Mouse (Mus musculus) adrenal gland, postnatal 36 days (tissue): ENCODE measurements around the gene Olfr628. TPM values are rescaled to one million over a fixed set of nuclear protein-coding genes. Genes with fewer than 3 reads are reported as not detected.
"Not testable (repeated sequence)": the region's sequence is repeated elsewhere in the genome, so short reads cannot be mapped to it uniquely, and the experiment has no call there.

Source experiments
- DNase-seq, 2 experiments: peaks; one replicate each; pipeline ENCODE4 v3.0.0; 2021; ENCODE audit warnings: mixed read lengths in 1 of 2
- long read RNA-seq, 2 experiments: library from polyadenylated mRNA; stranded (forward); transcript quantifications; one replicate each; pipeline ENCODE4 v2.0.0; 2021; ENCODE audit warnings: borderline sequencing depth in 2 of 2
- total RNA-seq, 2 experiments: library from RNA; stranded (reverse); gene quantifications; 2 replicates each; pipeline ENCODE4 v1.2.3; 2021

Gene Olfr628
- not detected for total RNA-seq
- long read RNA-seq, experiment 1, result 0 reads
- long read RNA-seq, experiment 2, result 0 reads

- DNase-seq, result no peak
Observed at GRCm38 (mm10) chr7:103730074-103730473, at the start of gene Olfr628. Gene Olfr628, plus strand, starts transcription at chr7:103730374.

GRCm38 (mm10) chr7:103682420-103682819, 47.8 kb upstream of the Olfr628 start, which contains the start of gene Olfr625-ps1:
Gene Olfr625-ps1, plus strand, starts transcription at chr7:103682720.
- no peak for DNase-seq

GRCm38 (mm10) chr7:103699469-103699868, 30.7 kb upstream of the Olfr628 start:
- DNase-seq, result no peak

- DNase-seq, result peak; percentile 1 to 2
Observed at GRCm38 (mm10) chr7:103712024-103712423, 18.1 kb upstream of the Olfr628 start.

- no peak for DNase-seq
Observed at GRCm38 (mm10) chr7:103714371-103714770, 15.8 kb upstream of the Olfr628 start, which contains the start of gene Olfr243. Gene Olfr243, plus strand, starts transcription at chr7:103714671.

GRCm38 (mm10) chr7:103716398-103716797, 13.8 kb upstream of the Olfr628 start:
- DNase-seq, result peak in 1 of 2 experiments; percentile 1

- DNase-seq, result no peak
Observed at GRCm38 (mm10) chr7:103744843-103745242, 14.7 kb downstream of the Olfr628 start, which contains the start of gene Olfr629. Gene Olfr629, minus strand, starts transcription at chr7:103744943.

GRCm38 (mm10) chr7:103757233-103757632, 27.1 kb downstream of the Olfr628 start, which contains the start of gene Olfr630:
Gene Olfr630, minus strand, starts transcription at chr7:103757333.
- DNase-seq, result no peak

- not testable (repeated sequence) for DNase-seq
Observed at GRCm38 (mm10) chr7:103762212-103762611, 32.0 kb downstream of the Olfr628 start.

GRCm38 (mm10) chr7:103767687-103768086, 37.5 kb downstream of the Olfr628 start:
- not testable (repeated sequence) for DNase-seq

- DNase-seq, result no peak
Observed at GRCm38 (mm10) chr7:103771494-103771893, 41.3 kb downstream of the Olfr628 start, which contains the start of gene Olfr69. Gene Olfr69, minus strand, starts transcription at chr7:103771594.

- DNase-seq, result not testable (repeated sequence)
Observed at GRCm38 (mm10) chr7:103777652-103778051, 47.5 kb downstream of the Olfr628 start.

- no peak for DNase-seq
Observed at GRCm38 (mm10) chr7:103779598-103779997, 49.4 kb downstream of the Olfr628 start, which contains the start of gene Olfr68. Gene Olfr68, minus strand, starts transcription at chr7:103779698.

Other genes starting within 250 kb of the Olfr628 start
- gene Olfr609, start 232.3 kb upstream of the Olfr628 start, total RNA-seq, result not detected
- not detected for gene Olfr610, start 218.3 kb upstream of the Olfr628 start, total RNA-seq
- not detected for gene Olfr611, start 209.5 kb upstream of the Olfr628 start, total RNA-seq
- not detected for gene Olfr612, start 187.7 kb upstream of the Olfr628 start, total RNA-seq
- gene Olfr613, start 182.3 kb upstream of the Olfr628 start, total RNA-seq, result not detected
- gene Olfr615, start 174.3 kb upstream of the Olfr628 start, total RNA-seq, result not detected
- not detected for gene Olfr616, start 161.2 kb upstream of the Olfr628 start, total RNA-seq
- not detected for gene Olfr617, start 157.3 kb upstream of the Olfr628 start, total RNA-seq
- gene Olfr618, start 140.3 kb upstream of the Olfr628 start, total RNA-seq, result not detected
- gene Olfr619, start 129.8 kb upstream of the Olfr628 start, total RNA-seq, result not detected
- gene Olfr620, start 117.8 kb upstream of the Olfr628 start, total RNA-seq, result not detected
- gene Olfr622, start 87.7 kb upstream of the Olfr628 start, total RNA-seq, result not detected
- gene Olfr623, start 66.7 kb upstream of the Olfr628 start, total RNA-seq, result not detected
- gene Olfr624, start 59.2 kb upstream of the Olfr628 start, total RNA-seq, result not detected
- not detected for gene Olfr625-ps1, start 47.7 kb upstream of the Olfr628 start, total RNA-seq
- gene Olfr243, start 15.7 kb upstream of the Olfr628 start, total RNA-seq, result not detected
- not detected for gene Olfr629, start 14.6 kb downstream of the Olfr628 start, total RNA-seq
- not detected for gene Olfr630, start 27.0 kb downstream of the Olfr628 start, total RNA-seq
- gene Olfr69, start 41.2 kb downstream of the Olfr628 start, total RNA-seq, result not detected
- not detected for gene Olfr68, start 49.3 kb downstream of the Olfr628 start, total RNA-seq
- not detected for gene Olfr67, start 61.4 kb downstream of the Olfr628 start, total RNA-seq
- gene Hbb-bt, start 83.6 kb downstream of the Olfr628 start, total RNA-seq, result 100 to 1,000 TPM; 243 to 471 TPM
- gene Hbb-bs, start 97.7 kb downstream of the Olfr628 start, total RNA-seq, result 1,000 to 10,000 TPM; 1,998 to 3,266 TPM
- gene Hbb-bh2, start 110.1 kb downstream of the Olfr628 start, total RNA-seq, result not detected
- gene Hbb-bh1, start 112.8 kb downstream of the Olfr628 start, total RNA-seq, result not detected
- not detected for gene Hbb-y, start 122.8 kb downstream of the Olfr628 start, total RNA-seq
- gene Olfr66, start 155.9 kb downstream of the Olfr628 start, total RNA-seq, result not detected
- gene Olfr64, start 164.1 kb downstream of the Olfr628 start, total RNA-seq, result not detected
- gene Olfr65, start 173.1 kb downstream of the Olfr628 start, total RNA-seq, result not detected
- gene Olfr631, start 198.5 kb downstream of the Olfr628 start, total RNA-seq, result not detected
- gene Olfr632, start 204.0 kb downstream of the Olfr628 start, total RNA-seq, result not detected
- gene Olfr633, start 214.1 kb downstream of the Olfr628 start, total RNA-seq, result not detected
- gene Olfr635, start 240.8 kb downstream of the Olfr628 start, total RNA-seq, result not detected